Mouse (Mus musculus) heart, adult 2 months (tissue): ENCODE data around the gene Ntpcr.

Source experiments
- CTCF ChIP-seq: fragments of 200-600 bp; IDR thresholded peaks from 2 replicates; pipeline ENCODE4 v1.8.1; 2022; ENCODE audit warnings: antibody characterized with exemption, mild to moderate bottlenecking, moderate library complexity
- POLR2A ChIP-seq: fragments of 200-500 bp; IDR thresholded peaks from 2 replicates; pipeline ENCODE4 v1.6.1; 2011; ENCODE audit warnings: mild to moderate bottlenecking, low read depth, low read length, control low read depth; ENCODE audit not compliant: insufficient read depth

- TF ChIP-seq POLR2A = no peak
- no peak for TF ChIP-seq CTCF
These were observed 43.4 kb upstream of the Ntpcr start for GRCm38 (mm10) chr8:125686221-125686865.
